Mouse (Mus musculus): ENCODE results near the gene Tuba1c. TPM values are rescaled to one million over a fixed set of nuclear protein-coding genes. Genes with fewer than 3 reads are reported as not detected.
A peak's percentile ranks its signal among the peaks of the same experiment; 100 is the strongest.

The Tuba1c gene
- total and polyA plus RNA-seq, 2 experiments: 60.9 to 281 TPM

GRCm38 (mm10) chr15:99000535-99001283 is 29.0 kb upstream of the Tuba1c start:
- peak; percentile 21; the same call in 1 of the 2 replicates for TF ChIP-seq CTCF (IDR thresholded peaks at IDR 0.05; ENCODE audit: low read depth, low read length)
- TF ChIP-seq POLR2A (IDR thresholded peaks at IDR 0.05; ENCODE audit: extremely low read depth, insufficient read depth, low read length): no peak
- no peaks in the 10 kb centered on the region for H3K4me1 ChIP-seq (ENCODE audit: control insufficient read depth, insufficient read depth, low read length)
- no peaks in the 10 kb centered on the region for H3K27me3 ChIP-seq (ENCODE audit: control insufficient read depth, insufficient read depth, low read length)
- peak; percentile 27 for DNase-seq (ENCODE audit: extremely low read depth, low read depth, low spot score)
- no peak overlapping the region for H3K27ac ChIP-seq (replicated peaks; ENCODE audit: insufficient read depth, low read depth, low read length)
- WGBS: 47% methylated on average over 14 of the region's 14 CpGs
- no peak overlapping the region for H3K9ac ChIP-seq (ENCODE audit: low read depth, low read length)
- H3K79me2 ChIP-seq (ENCODE audit: control insufficient read depth, insufficient read depth, low read length): no peaks in the 10 kb centered on the region
- H3K36me3 ChIP-seq (ENCODE audit: control insufficient read depth, insufficient read depth, low read length): no peaks in the 10 kb centered on the region
- H3K4me3 ChIP-seq (ENCODE audit: insufficient read depth, low read depth, low read length): no peak overlapping the region

GRCm38 (mm10) chr15:99001451-99001931 is 28.2 kb upstream of the Tuba1c start:
- Histone ChIP-seq H3K79me2 (ENCODE audit: control insufficient read depth, insufficient read depth, low read length) (no peaks in the 10 kb centered on the region), H3K4me3 (ENCODE audit: insufficient read depth, low read depth, low read length) (peak overlapping the region; percentile 53; the same call in 1 of the 2 replicates), H3K27me3 (ENCODE audit: control insufficient read depth, insufficient read depth, low read length) (no peaks in the 10 kb centered on the region), H3K27ac (replicated peaks; ENCODE audit: insufficient read depth, low read depth, low read length) (no peak overlapping the region), H3K4me1 (ENCODE audit: control insufficient read depth, insufficient read depth, low read length) (no peaks in the 10 kb centered on the region), H3K9ac (ENCODE audit: low read depth, low read length) (peak overlapping the region; percentile 53), H3K36me3 (ENCODE audit: control insufficient read depth, insufficient read depth, low read length) (no peaks in the 10 kb centered on the region)
- WGBS: 30% methylated on average over 17 of the region's 17 CpGs
- TF ChIP-seq CTCF (IDR thresholded peaks at IDR 0.05; ENCODE audit: low read depth, low read length) (no peak), POLR2A (IDR thresholded peaks at IDR 0.05; ENCODE audit: extremely low read depth, insufficient read depth, low read length) (no peak)
- DNase-seq (ENCODE audit: extremely low read depth, low read depth, low spot score): no peak

GRCm38 (mm10) chr15:99003600-99003999 is 26.1 kb upstream of the Tuba1c start:
- Histone ChIP-seq H3K4me1 (ENCODE audit: control insufficient read depth, insufficient read depth, low read length) (no peaks in the 10 kb centered on the region), H3K36me3 (ENCODE audit: control insufficient read depth, insufficient read depth, low read length) (no peaks in the 10 kb centered on the region), H3K27ac (replicated peaks; ENCODE audit: insufficient read depth, low read depth, low read length) (no peak overlapping the region), H3K79me2 (ENCODE audit: control insufficient read depth, insufficient read depth, low read length) (no peaks in the 10 kb centered on the region), H3K4me3 (ENCODE audit: insufficient read depth, low read depth, low read length) (no peak overlapping the region), H3K27me3 (ENCODE audit: control insufficient read depth, insufficient read depth, low read length) (no peaks in the 10 kb centered on the region), H3K9ac (ENCODE audit: low read depth, low read length) (no peak overlapping the region)
- TF ChIP-seq POLR2A (IDR thresholded peaks at IDR 0.05; ENCODE audit: extremely low read depth, insufficient read depth, low read length) (no peak), CTCF (IDR thresholded peaks at IDR 0.05; ENCODE audit: low read depth, low read length) (no peak)
- no peak for DNase-seq (ENCODE audit: extremely low read depth, low read depth, low spot score)
- 94% methylated on average over 5 of the region's 5 CpGs for WGBS

GRCm38 (mm10) chr15:99008801-99009241 is 20.9 kb upstream of the Tuba1c start:
- no peaks in the 10 kb centered on the region for H3K79me2 ChIP-seq (ENCODE audit: control insufficient read depth, insufficient read depth, low read length)
- no peaks in the 10 kb centered on the region for H3K27me3 ChIP-seq (ENCODE audit: control insufficient read depth, insufficient read depth, low read length)
- H3K36me3 ChIP-seq (ENCODE audit: control insufficient read depth, insufficient read depth, low read length): no peaks in the 10 kb centered on the region
- WGBS: 68% methylated on average over 6 of the region's 6 CpGs
- H3K4me3 ChIP-seq (ENCODE audit: insufficient read depth, low read depth, low read length): no peak overlapping the region
- H3K9ac ChIP-seq (ENCODE audit: low read depth, low read length): no peak overlapping the region
- H3K27ac ChIP-seq (replicated peaks; ENCODE audit: insufficient read depth, low read depth, low read length): no peak overlapping the region
- no peaks in the 10 kb centered on the region for H3K4me1 ChIP-seq (ENCODE audit: control insufficient read depth, insufficient read depth, low read length)
- TF ChIP-seq POLR2A (IDR thresholded peaks at IDR 0.05; ENCODE audit: extremely low read depth, insufficient read depth, low read length) (no peak), CTCF (IDR thresholded peaks at IDR 0.05; ENCODE audit: low read depth, low read length) (no peak)
- DNase-seq (ENCODE audit: extremely low read depth, low read depth, low spot score): no peak

GRCm38 (mm10) chr15:99010896-99011295 is 18.8 kb upstream of the Tuba1c start:
- H3K9ac ChIP-seq (ENCODE audit: low read depth, low read length): no peak overlapping the region
- H3K79me2 ChIP-seq (ENCODE audit: control insufficient read depth, insufficient read depth, low read length): no peaks in the 10 kb centered on the region
- H3K27ac ChIP-seq (replicated peaks; ENCODE audit: insufficient read depth, low read depth, low read length): no peak overlapping the region
- H3K36me3 ChIP-seq (ENCODE audit: control insufficient read depth, insufficient read depth, low read length): no peaks in the 10 kb centered on the region
- no peaks in the 10 kb centered on the region for H3K4me1 ChIP-seq (ENCODE audit: control insufficient read depth, insufficient read depth, low read length)
- no peaks in the 10 kb centered on the region for H3K27me3 ChIP-seq (ENCODE audit: control insufficient read depth, insufficient read depth, low read length)
- TF ChIP-seq CTCF (IDR thresholded peaks at IDR 0.05; ENCODE audit: low read depth, low read length) (no peak), POLR2A (IDR thresholded peaks at IDR 0.05; ENCODE audit: extremely low read depth, insufficient read depth, low read length) (no peak)
- 78% methylated on average over 2 of the region's 2 CpGs for WGBS
- no peak overlapping the region for H3K4me3 ChIP-seq (ENCODE audit: insufficient read depth, low read depth, low read length)
- DNase-seq (ENCODE audit: extremely low read depth, low read depth, low spot score): no peak

- Histone ChIP-seq H3K36me3 (ENCODE audit: control insufficient read depth, insufficient read depth, low read length) (no peaks in the 10 kb centered on the region), H3K4me3 (ENCODE audit: insufficient read depth, low read depth, low read length) (no peak overlapping the region), H3K79me2 (ENCODE audit: control insufficient read depth, insufficient read depth, low read length) (no peaks in the 10 kb centered on the region), H3K27ac (replicated peaks; ENCODE audit: insufficient read depth, low read depth, low read length) (no peak overlapping the region), H3K9ac (ENCODE audit: low read depth, low read length) (no peak overlapping the region), H3K27me3 (ENCODE audit: control insufficient read depth, insufficient read depth, low read length) (no peaks in the 10 kb centered on the region), H3K4me1 (ENCODE audit: control insufficient read depth, insufficient read depth, low read length) (no peaks in the 10 kb centered on the region)
- DNase-seq (ENCODE audit: extremely low read depth, low read depth, low spot score): no peak
- no peak for TF ChIP-seq CTCF (IDR thresholded peaks at IDR 0.05; ENCODE audit: low read depth, low read length)
- TF ChIP-seq POLR2A (IDR thresholded peaks at IDR 0.05; ENCODE audit: extremely low read depth, insufficient read depth, low read length): no peak
- WGBS: 74% methylated on average over 3 of the region's 3 CpGs
Observed at GRCm38 (mm10) chr15:99011946-99012345, 17.7 kb upstream of the Tuba1c start.
